Comparison of ENCODE assay signal across 16 mouse cellular contexts in genomic region chr1:168334831-168335574, GRCm38 (mm10).
A peak's percentile ranks its signal among the peaks of the same experiment; 100 is the strongest.
DNase-seq lines count a peak whose midpoint lies in the region; ATAC-seq and TF ChIP-seq lines count a peak whose summit lies in the region.
"Had no signal": no experiment of that assay in that cellular context is flagged by ENCODE, and none has a peak within 500 bp of the region (broad histone marks: within the 10 kb centered on the region; RNA-seq: fewer than 3 reads in every experiment).

No protein-coding gene starts in this region.

- H3K4me2 ChIP-seq in lung, embryonic 15.5 days = no peak overlapping the region
- H3K4me2 ChIP-seq in embryonic facial prominence, embryonic 14.5 days (ENCODE audit: low read depth, low read length) = 0 out of 2 replicates have a peak overlapping the region, but pooled peaks have one; percentile 8
- H3K4me2 ChIP-seq in intestine, embryonic 16.5 days (ENCODE audit: low read depth, low read length) = no peak overlapping the region
- H3K4me2 ChIP-seq in stomach, embryonic 16.5 days (ENCODE audit: low read depth, low read length) = peak overlapping the region; percentile 25; the same call in 1 of the 2 replicates
- H3K4me2 ChIP-seq in midbrain, embryonic 15.5 days = no peak overlapping the region
- H3K4me2 ChIP-seq: liver, embryonic 12.5 days; neural tube, embryonic 12.5 days had no signal

- DNase-seq in lung, adult 2 months = no peak
- DNase-seq in embryonic facial prominence, embryonic 14.5 days (ENCODE audit: low spot score) = peak; percentile 88
- no peak for DNase-seq in frontal cortex, postnatal 25 days (ENCODE audit: low spot score in 2 of 2)
- DNase-seq: cerebellum, postnatal 25 days; heart, adult 2 months; spleen, adult 18-20 months had no signal

- H3K9me3 ChIP-seq in lung, embryonic 15.5 days = no peaks in the 10 kb centered on the region
- H3K9me3 ChIP-seq in embryonic facial prominence, embryonic 14.5 days (ENCODE audit: control insufficient read depth, low read length) = no peaks in the 10 kb centered on the region
- no peaks in the 10 kb centered on the region for H3K9me3 ChIP-seq in intestine, embryonic 16.5 days (ENCODE audit: control insufficient read depth, low read length)
- H3K9me3 ChIP-seq in stomach, embryonic 16.5 days (replicated peaks; ENCODE audit: control insufficient read depth, low read length) = no peaks in the 10 kb centered on the region
- H3K9me3 ChIP-seq in midbrain, embryonic 15.5 days = no peaks in the 10 kb centered on the region
- H3K9me3 ChIP-seq: liver, embryonic 12.5 days; neural tube, embryonic 12.5 days had no signal

- 64% methylated on average over 8 of the region's 8 CpGs for whole genome bisulfite sequencing in lung, embryonic 15.5 days
- WGBS in lung, adult 2 months = 73% methylated on average over 8 of the region's 8 CpGs
- WGBS in embryonic facial prominence, embryonic 14.5 days = 66% methylated on average over 8 of the region's 8 CpGs
- 76% methylated on average over 8 of the region's 8 CpGs for WGBS in intestine, embryonic 16.5 days
- whole genome bisulfite sequencing in stomach, embryonic 16.5 days = 69% methylated on average over 8 of the region's 8 CpGs
- WGBS in midbrain, embryonic 15.5 days = 94% methylated on average over 8 of the region's 8 CpGs

- H3K9ac ChIP-seq in lung, embryonic 15.5 days = no peak overlapping the region
- no peak overlapping the region for H3K9ac ChIP-seq in embryonic facial prominence, embryonic 14.5 days (ENCODE audit: low read depth, low read length)
- H3K9ac ChIP-seq in intestine, embryonic 16.5 days (ENCODE audit: low read depth, low read length) = no peak overlapping the region
- no peak overlapping the region for H3K9ac ChIP-seq in stomach, embryonic 16.5 days (ENCODE audit: low read length)
- H3K9ac ChIP-seq in midbrain, embryonic 15.5 days = no peak overlapping the region
- H3K9ac ChIP-seq: liver, embryonic 12.5 days; neural tube, embryonic 12.5 days had no signal

- H3K27me3 ChIP-seq in lung, embryonic 15.5 days = no peaks in the 10 kb centered on the region
- H3K27me3 ChIP-seq in embryonic facial prominence, embryonic 14.5 days (replicated peaks; ENCODE audit: control insufficient read depth, insufficient read depth, low read length) = no peaks in the 10 kb centered on the region
- H3K27me3 ChIP-seq in intestine, embryonic 16.5 days (replicated peaks; ENCODE audit: control insufficient read depth, insufficient read depth, low read length) = no peaks in the 10 kb centered on the region
- no peaks in the 10 kb centered on the region for H3K27me3 ChIP-seq in stomach, embryonic 16.5 days (ENCODE audit: control insufficient read depth, insufficient read depth, low read length)
- no peaks in the 10 kb centered on the region for H3K27me3 ChIP-seq in midbrain, embryonic 15.5 days (replicated peaks)
- H3K27me3 ChIP-seq: liver, embryonic 12.5 days; neural tube, embryonic 12.5 days had no signal

- H3K36me3 ChIP-seq in lung, embryonic 15.5 days = no peaks in the 10 kb centered on the region
- H3K36me3 ChIP-seq in embryonic facial prominence, embryonic 14.5 days (ENCODE audit: control insufficient read depth, insufficient read depth, low read length) = peaks cover 8% of the 10 kb centered on the region; the same call in 1 of the 2 replicates
- no peaks in the 10 kb centered on the region for H3K36me3 ChIP-seq in intestine, embryonic 16.5 days (ENCODE audit: control insufficient read depth, insufficient read depth, low read length)
- H3K36me3 ChIP-seq in stomach, embryonic 16.5 days (ENCODE audit: control insufficient read depth, insufficient read depth, low read length) = no peaks in the 10 kb centered on the region; the same call in 1 of the 2 replicates
- H3K36me3 ChIP-seq in midbrain, embryonic 15.5 days (replicated peaks) = 0 out of 2 replicates have a peak, but pooled peaks cover 3% of the 10 kb centered on the region
- H3K36me3 ChIP-seq: liver, embryonic 12.5 days had no signal

- ATAC-seq in lung, embryonic 15.5 days (ENCODE audit: borderline replicate concordance, extremely low read depth, low FRiP score, low TSS enrichment) = peak; percentile 71; the same call in 1 of the 2 replicates
- ATAC-seq in embryonic facial prominence, embryonic 14.5 days (ENCODE audit: low read depth) = peak; percentile 73
- peak; percentile 81 for ATAC-seq in intestine, embryonic 16.5 days
- peak; percentile 57; the same call in 1 of the 2 replicates for ATAC-seq in stomach, embryonic 16.5 days (ENCODE audit: insufficient read depth, low FRiP score)
- ATAC-seq in midbrain, embryonic 15.5 days (replicated peaks) = no peak
- ATAC-seq: activated CD4-positive, CD25-positive, alpha-beta regulatory T cell, adult 4 months; hindbrain, embryonic 16.5 days; liver, embryonic 12.5 days had no signal

- H3K4me3 ChIP-seq in lung, embryonic 15.5 days = no peak overlapping the region
- H3K4me3 ChIP-seq in lung, adult 2 months (replicated peaks; ENCODE audit: extremely low read depth, low read depth, low read length) = no peak overlapping the region
- no peak overlapping the region for H3K4me3 ChIP-seq in embryonic facial prominence, embryonic 14.5 days (ENCODE audit: low read depth, low read length)
- H3K4me3 ChIP-seq in intestine, embryonic 16.5 days (ENCODE audit: low read length) = no peak overlapping the region
- H3K4me3 ChIP-seq in stomach, embryonic 16.5 days (replicated peaks; ENCODE audit: low read length) = no peak overlapping the region
- no peak overlapping the region for H3K4me3 ChIP-seq in midbrain, embryonic 15.5 days
- H3K4me3 ChIP-seq: erythroblast, embryonic 14.5 days; heart, adult 2 months; layer of hippocampus, adult 2 months; liver, embryonic 12.5 days; neural tube, embryonic 12.5 days had no signal

- TF ChIP-seq CTCF in lung, adult 2 months (IDR thresholded peaks at IDR 0.05; ENCODE audit: insufficient read depth, low read length) = no peak

- peaks cover 27% of the 10 kb centered on the region for H3K4me1 ChIP-seq in lung, embryonic 15.5 days
- H3K4me1 ChIP-seq in lung, adult 2 months (ENCODE audit: control insufficient read depth, insufficient read depth, low read length) = peaks cover 2% of the 10 kb centered on the region
- H3K4me1 ChIP-seq in embryonic facial prominence, embryonic 14.5 days (ENCODE audit: control insufficient read depth, insufficient read depth, low read length) = peaks cover 4% of the 10 kb centered on the region; the same call in 1 of the 2 replicates
- H3K4me1 ChIP-seq in intestine, embryonic 16.5 days (ENCODE audit: control insufficient read depth, insufficient read depth, low read length) = peaks cover under 1% of the 10 kb centered on the region; the same call in 1 of the 2 replicates
- H3K4me1 ChIP-seq in stomach, embryonic 16.5 days (ENCODE audit: control insufficient read depth, insufficient read depth, low read length) = peaks cover 28% of the 10 kb centered on the region
- peaks cover 22% of the 10 kb centered on the region for H3K4me1 ChIP-seq in midbrain, embryonic 15.5 days
- H3K4me1 ChIP-seq: liver, embryonic 12.5 days had no signal

- H3K27ac ChIP-seq in lung, embryonic 15.5 days = peak overlapping the region; percentile 66
- peak overlapping the region; percentile 81 for H3K27ac ChIP-seq in embryonic facial prominence, embryonic 14.5 days (replicated peaks; ENCODE audit: low read depth, low read length)
- H3K27ac ChIP-seq in intestine, embryonic 16.5 days (ENCODE audit: low read length) = 0 out of 2 replicates have a peak overlapping the region, but pooled peaks have one; percentile 17
- peak overlapping the region; percentile 91 for H3K27ac ChIP-seq in stomach, embryonic 16.5 days (ENCODE audit: low read length)
- H3K27ac ChIP-seq in midbrain, embryonic 15.5 days = no peak overlapping the region
- H3K27ac ChIP-seq: heart, adult 2 months; layer of hippocampus, adult 2 months; liver, embryonic 12.5 days; neural tube, embryonic 12.5 days had no signal

- TF ChIP-seq POLR2A in lung, adult 2 months (IDR thresholded peaks at IDR 0.05; ENCODE audit: borderline replicate concordance, extremely low read depth, low read depth, low read length) = no peak

Comparison
In these comparisons a context has a peak if more than half of its experiments do, and no peak if none do; other contexts are left out.
1. H3K4me2 ChIP-seq: peak in embryonic facial prominence, embryonic 14.5 days (single experiment) and stomach, embryonic 16.5 days (single experiment); none in lung, embryonic 15.5 days (single experiment), intestine, embryonic 16.5 days (single experiment) and midbrain, embryonic 15.5 days (single experiment).